Mouse (Mus musculus) mouse trophoblast stem cell (cell line): ENCODE measurements around the gene Ttc41.

Source experiments
- in situ Hi-C, 2 experiments: fragments of 300-500 bp; cut with MseI, MboI; formaldehyde crosslinking; loops; 2 replicates in 1 of 2; 3 replicates in 1 of 2; pipeline ENCODE4 v1.15.1; 2025

Ttc41 gene

DNA sequence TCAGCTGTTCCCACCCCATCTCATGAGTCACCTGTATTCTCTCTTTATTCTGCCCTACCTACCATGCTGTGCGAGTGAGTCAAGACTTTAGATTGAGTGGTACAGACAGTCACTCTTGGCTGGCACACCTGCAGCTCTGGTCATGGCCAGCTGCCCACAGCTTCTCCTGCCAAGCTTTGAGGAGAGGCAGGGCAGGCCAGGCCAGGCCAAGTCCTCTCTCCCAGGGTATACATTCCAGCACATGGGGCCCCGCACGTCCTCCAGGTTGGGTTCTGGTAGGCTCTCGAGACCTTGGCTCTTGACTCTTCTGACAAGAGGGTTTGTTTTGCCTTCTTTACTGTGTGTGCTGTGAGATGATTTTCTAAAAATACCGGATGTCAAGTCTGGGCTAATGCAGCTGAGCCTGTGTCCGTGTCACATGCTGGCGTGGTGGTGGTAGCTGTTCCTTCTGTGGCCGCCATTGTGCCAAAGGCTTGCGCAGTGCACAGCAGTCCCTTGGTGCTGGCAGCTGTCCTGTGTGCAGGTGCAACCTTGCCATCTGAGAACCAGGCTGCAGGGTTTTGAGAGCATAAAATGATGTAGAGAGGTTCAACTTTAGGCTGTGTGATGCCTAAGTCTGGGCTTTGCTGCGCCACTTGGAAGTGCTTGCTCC lies 120.4 kb downstream of the Ttc41 start:
- in situ Hi-C loops = no loop called here
